Mouse (Mus musculus) spleen, adult 2 months (tissue): Measurements from ENCODE around the gene Olig1. TPM values are rescaled to one million over a fixed set of nuclear protein-coding genes. Genes with fewer than 3 reads are reported as not detected.

Experiments
- DNase-seq, 2 experiments: peaks; one replicate each; pipeline versions ENCODE4 v3.0.0 to v3.0.0-alpha.2; 2012 to 2021; ENCODE audit warnings: low spot score in 2 of 2, low read depth in 1 of 2
- H3K27ac ChIP-seq: fragments of 200-500 bp; 2 replicates; pipeline ENCODE4 v1.5.1; 2012; ENCODE audit warnings: low read length, inconsistent platforms; ENCODE audit not compliant: insufficient read depth
- H3K27me3 ChIP-seq: fragments of 200-500 bp; 2 replicates; pipeline ENCODE4 v1.6.1; 2012; ENCODE audit warnings: mild to moderate bottlenecking, moderate library complexity, low read length, inconsistent platforms; ENCODE audit not compliant: control insufficient read depth, insufficient read depth
- H3K36me3 ChIP-seq: fragments of 200-500 bp; 2 replicates; pipeline ENCODE4 v1.6.1; 2012; ENCODE audit warnings: mild to moderate bottlenecking, low read length, inconsistent platforms; ENCODE audit not compliant: control insufficient read depth, insufficient read depth
- H3K4me1 ChIP-seq: fragments of 200-500 bp; 2 replicates; pipeline ENCODE4 v1.6.1; 2011; ENCODE audit warnings: inconsistent platforms; ENCODE audit not compliant: control insufficient read depth, insufficient read depth, insufficient read length
- H3K4me3 ChIP-seq: fragments of 200-500 bp; 2 replicates; pipeline ENCODE4 v1.5.1; 2011; ENCODE audit warnings: mild to moderate bottlenecking, inconsistent platforms; ENCODE audit not compliant: insufficient read depth, insufficient read length; ENCODE audit errors: extremely low read depth
- CTCF ChIP-seq: fragments of 200-500 bp; IDR thresholded peaks from 2 replicates; pipeline ENCODE4 v1.5.1; 2011; ENCODE audit warnings: mild to moderate bottlenecking, inconsistent platforms; ENCODE audit not compliant: insufficient read depth, insufficient read length, insufficient replicate concordance; ENCODE audit errors: extremely low read depth
- POLR2A ChIP-seq: fragments of 200-500 bp; IDR thresholded peaks from 2 replicates; pipeline ENCODE4 v1.6.1; 2011; ENCODE audit warnings: low read depth, low read length, inconsistent platforms
- WGBS: fragments of 180-500 bp; shearing (Covaris S2); methylation state at CpG from one replicate; pipeline ENCODE4 v1.1.7; 2018; 5-methylcytosine and 5-hydroxymethylcytosine counted together
- polyA plus RNA-seq: library from polyadenylated mRNA; depleted of rRNA; stranded (reverse); fragments of >200 nt; gene quantifications from 2 replicates; pipeline ENCODE4 v1.2.3, GENCODE M21; 2012; rRNA removed

Olig1 gene
- 0.21 TPM in 1 of 2 replicates, not detected in the other for polyA plus RNA-seq

DNA sequence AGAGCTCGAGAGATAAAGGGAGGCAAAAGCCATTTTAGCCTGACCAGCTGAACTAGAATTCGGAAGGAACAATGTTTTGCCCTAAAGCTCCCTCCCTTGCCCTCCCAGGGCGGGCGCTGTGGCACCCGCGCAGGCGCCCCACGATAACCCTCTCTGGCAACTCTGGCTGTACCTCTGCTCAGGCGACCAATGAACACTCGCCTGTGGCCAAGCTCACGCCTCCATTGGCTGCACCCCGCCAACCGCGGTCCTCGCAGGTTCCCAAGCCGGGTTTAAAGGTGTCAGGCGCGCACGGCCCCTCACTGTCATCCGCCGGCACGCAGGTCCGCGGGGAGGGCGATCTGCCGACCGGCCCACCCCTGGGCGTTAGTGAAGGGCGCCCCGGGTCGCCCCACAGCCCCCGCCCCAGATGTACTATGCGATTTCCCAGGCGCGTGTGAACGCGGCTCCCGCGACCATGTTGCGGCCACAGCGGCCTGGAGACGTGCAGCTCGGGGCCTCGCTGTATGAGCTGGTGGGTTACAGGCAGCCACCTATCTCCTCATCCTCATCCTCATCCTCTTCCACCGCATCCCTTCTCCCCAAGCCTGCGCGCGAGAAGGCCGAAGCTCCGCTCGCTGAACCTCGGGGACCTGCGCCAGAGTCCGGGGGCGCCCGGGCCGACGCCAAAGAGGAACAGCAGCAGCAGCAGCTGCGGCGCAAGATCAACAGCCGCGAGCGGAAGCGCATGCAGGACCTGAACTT is at the start of gene Olig1:
TSS of gene Olig1 (plus strand) at position 305 of the 744 bp plus-strand sequence.
- no peak for DNase-seq
- peaks cover 11% of the 10 kb centered on the region for H3K27me3 ChIP-seq
- no peak within 1 kb of the TSS for H3K27ac ChIP-seq
- H3K4me3 ChIP-seq: no peak within 1 kb of the TSS
- H3K4me1 ChIP-seq: peaks cover 5% of the 10 kb centered on the region; the same call in 1 of the 2 replicates
- no peaks in the 10 kb centered on the region for H3K36me3 ChIP-seq
- 3% methylated on average over 64 of the region's 64 CpGs for WGBS
- TF ChIP-seq CTCF (no peak), POLR2A (no peak)

GRCm38 (mm10) chr16:91222171-91222642 is 47.4 kb upstream of the Olig1 start:
- DNase-seq: no peak
- TF ChIP-seq POLR2A: no peak
- TF ChIP-seq CTCF: no peak
- H3K4me1 ChIP-seq: no peaks in the 10 kb centered on the region; the same call in 1 of the 2 replicates
- no peak overlapping the region for H3K27ac ChIP-seq
- H3K4me3 ChIP-seq: no peak overlapping the region
- peaks cover 48% of the 10 kb centered on the region for H3K27me3 ChIP-seq
- 5% methylated on average over 25 of the region's 25 CpGs for WGBS
- H3K36me3 ChIP-seq: no peaks in the 10 kb centered on the region

DNA sequence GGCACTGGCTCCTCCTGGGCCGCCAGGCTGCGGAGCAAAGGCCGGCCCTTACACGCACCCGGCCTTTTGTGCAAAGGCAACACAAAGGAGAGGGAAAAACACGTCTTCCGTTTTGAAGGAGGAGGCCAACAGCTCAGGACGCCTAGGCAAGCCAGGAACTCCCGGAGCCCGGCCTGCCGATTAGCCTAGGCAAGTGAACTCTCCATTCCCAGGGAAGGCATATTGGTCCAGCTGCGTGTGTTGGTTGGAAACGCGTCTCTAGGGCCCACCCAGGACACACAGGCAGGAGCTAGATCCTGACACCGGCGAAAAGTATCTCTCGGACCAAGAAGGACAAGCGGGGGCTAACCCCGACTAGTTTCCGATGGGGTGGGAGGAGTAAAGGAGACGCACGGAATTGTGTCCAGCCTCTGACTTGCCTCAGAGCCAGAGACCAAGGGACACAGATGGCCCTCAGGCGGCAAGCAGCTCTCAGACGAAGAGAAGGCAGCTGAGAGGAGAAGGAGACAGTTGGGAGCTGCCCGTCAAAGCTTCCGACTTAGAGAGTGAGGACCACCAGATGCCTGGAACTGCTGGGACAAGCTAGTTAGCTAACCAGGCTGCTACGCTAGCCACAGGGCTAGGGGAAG is 46.8 kb upstream of the Olig1 start:
- DNase-seq: no peak
- Histone ChIP-seq H3K4me3 (no peak overlapping the region), H3K36me3 (no peaks in the 10 kb centered on the region), H3K27ac (no peak overlapping the region), H3K27me3 (peaks cover 50% of the 10 kb centered on the region), H3K4me1 (no peaks in the 10 kb centered on the region; the same call in 1 of the 2 replicates)
- WGBS: 3% methylated on average over 27 of the region's 27 CpGs
- TF ChIP-seq POLR2A: no peak
- TF ChIP-seq CTCF: no peak

DNA sequence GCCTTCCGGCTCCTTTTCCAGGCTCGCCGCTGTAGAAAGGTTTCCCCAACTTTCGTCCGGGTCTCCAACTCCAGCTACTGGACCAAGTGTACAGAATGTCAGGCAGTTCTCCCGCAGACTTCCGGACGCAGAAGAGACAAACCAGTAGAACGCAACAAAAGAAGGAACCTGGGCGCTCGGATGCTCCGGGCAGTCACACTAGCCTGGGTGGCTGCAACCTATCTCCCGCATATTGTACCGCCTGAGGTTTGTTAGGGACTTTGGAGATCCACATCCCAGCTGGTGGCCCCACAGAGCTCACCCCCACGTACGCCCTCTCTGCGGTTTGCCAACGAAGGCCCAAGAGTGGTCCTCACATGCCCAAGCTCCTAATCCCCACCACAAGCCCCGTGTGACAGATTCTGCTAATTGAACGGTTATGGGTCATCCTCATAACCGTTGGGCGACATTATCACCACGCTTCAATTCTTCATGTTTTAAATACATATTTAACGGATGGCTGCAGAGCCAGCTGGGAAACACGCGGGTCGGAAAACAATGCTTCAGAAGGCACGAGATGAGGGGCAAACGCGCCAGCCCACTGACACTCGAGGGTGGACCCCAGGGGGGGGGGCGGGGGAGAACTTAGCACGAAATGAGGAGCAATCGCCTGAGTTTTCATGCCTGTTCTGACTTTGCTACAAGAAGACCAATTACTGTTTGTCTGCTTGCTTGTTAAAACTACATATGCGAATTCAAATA is 46.1 kb upstream of the Olig1 start:
- no peak overlapping the region for H3K4me3 ChIP-seq
- DNase-seq: no peak
- H3K27ac ChIP-seq: no peak overlapping the region
- peaks cover 50% of the 10 kb centered on the region for H3K27me3 ChIP-seq
- 4% methylated on average over 35 of the region's 35 CpGs for WGBS
- no peaks in the 10 kb centered on the region for H3K36me3 ChIP-seq
- no peak for TF ChIP-seq CTCF
- TF ChIP-seq POLR2A: no peak
- H3K4me1 ChIP-seq: no peaks in the 10 kb centered on the region; the same call in 1 of the 2 replicates

- no peaks in the 10 kb centered on the region for H3K36me3 ChIP-seq
- no peak overlapping the region for H3K4me3 ChIP-seq
- no peak for DNase-seq
- TF ChIP-seq POLR2A (no peak), CTCF (no peak)
- peaks cover 52% of the 10 kb centered on the region for H3K27me3 ChIP-seq
- no peak overlapping the region for H3K27ac ChIP-seq
- no peaks in the 10 kb centered on the region; the same call in 1 of the 2 replicates for H3K4me1 ChIP-seq
- WGBS: 8% methylated on average over 10 of the region's 10 CpGs
These were observed 45.5 kb upstream of the Olig1 start for GRCm38 (mm10) chr16:91224068-91224402.

DNA sequence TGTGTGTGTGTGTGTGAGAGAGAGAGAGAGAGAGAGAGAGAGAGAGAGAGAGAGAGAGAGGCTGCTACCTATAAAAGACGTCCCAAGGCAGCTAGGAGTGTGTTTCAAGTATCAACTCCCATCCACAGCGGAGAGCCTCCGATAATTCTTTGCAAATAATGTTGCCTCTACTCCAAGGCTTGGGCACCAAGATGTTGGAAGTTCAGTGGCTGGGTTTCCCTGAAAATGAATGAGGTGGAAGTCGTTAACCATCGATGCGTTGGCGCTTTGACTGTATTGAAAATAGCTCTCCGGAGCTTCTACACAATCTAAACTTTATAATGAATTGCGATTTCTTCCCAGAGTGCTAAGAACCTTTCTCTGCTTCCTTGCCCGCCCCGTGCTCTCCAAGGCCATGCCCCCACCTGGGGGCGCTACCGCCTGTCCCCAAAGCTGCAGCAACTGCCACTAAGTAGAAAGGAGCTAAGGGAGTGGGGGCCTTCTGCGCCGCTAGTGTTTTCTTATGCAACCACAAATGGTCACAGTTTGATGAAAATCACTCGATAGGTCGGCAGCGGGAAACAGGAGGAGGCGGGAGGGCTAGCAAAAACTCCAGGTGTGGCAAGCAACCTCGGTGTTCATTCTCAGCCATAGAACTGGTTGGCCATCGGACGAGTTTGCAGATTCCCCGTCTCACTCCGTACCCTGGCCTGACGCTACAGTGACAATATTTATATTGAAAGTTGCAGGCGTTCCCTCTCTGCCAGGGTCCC is 44.9 kb upstream of the Olig1 start:
- Histone ChIP-seq H3K36me3 (no peaks in the 10 kb centered on the region), H3K4me3 (no peak overlapping the region), H3K27ac (no peak overlapping the region), H3K4me1 (no peaks in the 10 kb centered on the region; the same call in 1 of the 2 replicates), H3K27me3 (peaks cover 54% of the 10 kb centered on the region)
- WGBS: 4% methylated on average over 26 of the region's 26 CpGs
- DNase-seq: no peak
- TF ChIP-seq POLR2A (no peak), CTCF (no peak)
